Mouse (Mus musculus): ENCODE measurements around the gene Gm17361. TPM values are rescaled to one million over a fixed set of nuclear protein-coding genes. Genes with fewer than 3 reads are reported as not detected.
"Not testable (repeated sequence)": the region's sequence is repeated elsewhere in the genome, so short reads cannot be mapped to it uniquely, and the experiment has no call there.

Gene Gm17361
- not detected in 2 replicates for polyA plus RNA-seq (2014; fragmentation: Nextera tagmentation; extraction: Ambion mirVana)

DNA sequence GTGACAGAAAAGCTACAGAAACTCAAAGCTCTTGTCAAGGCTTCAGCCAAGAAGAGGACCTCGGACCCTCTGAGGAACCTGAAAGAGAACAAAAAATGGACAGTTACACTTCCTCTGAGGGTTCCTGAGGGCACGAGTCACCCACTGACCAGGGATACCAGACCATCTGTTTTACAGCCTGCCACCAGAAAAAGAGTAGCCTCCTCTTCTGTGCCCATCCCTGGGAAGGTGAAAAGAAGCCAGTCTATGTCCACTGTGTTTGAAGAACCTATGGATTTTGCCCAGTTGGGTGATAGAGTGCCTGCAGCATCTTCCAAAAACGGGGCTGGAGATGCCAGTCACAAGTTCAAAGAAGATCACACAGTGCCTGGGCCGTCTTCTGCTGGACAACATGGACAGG, at the start of gene Gm17361:
TSS of gene Gm17361 (plus strand) at position 301 of the 400 bp plus-strand sequence.
- H3K4me1 ChIP-seq (replicated peaks; ENCODE audit: control insufficient read depth, insufficient read depth, low read length); H3K4me2 ChIP-seq (ENCODE audit: low read length); ATAC-seq (replicated peaks; ENCODE audit: low FRiP score, low TSS enrichment, low read depth); H3K27ac ChIP-seq (ENCODE audit: low read depth); H3K9me3 ChIP-seq (ENCODE audit: control insufficient read depth, low read length); H3K27me3 ChIP-seq (replicated peaks; ENCODE audit: control insufficient read depth, insufficient read depth, low read length); DNase-seq (ENCODE audit: low spot score); H3K9ac ChIP-seq (ENCODE audit: low read length); H3K4me3 ChIP-seq (ENCODE audit: low read depth, low read length); H3K36me3 ChIP-seq (ENCODE audit: control insufficient read depth, insufficient read depth, low read length): not testable (repeated sequence)
- WGBS, result no CpG with 5 or more reads among the region's 4 CpGs

Data from intestine, embryonic 14.5 days (tissue).